Mouse (Mus musculus): Measurements from ENCODE around the gene Tax1bp1.

Gene Tax1bp1

DNA sequence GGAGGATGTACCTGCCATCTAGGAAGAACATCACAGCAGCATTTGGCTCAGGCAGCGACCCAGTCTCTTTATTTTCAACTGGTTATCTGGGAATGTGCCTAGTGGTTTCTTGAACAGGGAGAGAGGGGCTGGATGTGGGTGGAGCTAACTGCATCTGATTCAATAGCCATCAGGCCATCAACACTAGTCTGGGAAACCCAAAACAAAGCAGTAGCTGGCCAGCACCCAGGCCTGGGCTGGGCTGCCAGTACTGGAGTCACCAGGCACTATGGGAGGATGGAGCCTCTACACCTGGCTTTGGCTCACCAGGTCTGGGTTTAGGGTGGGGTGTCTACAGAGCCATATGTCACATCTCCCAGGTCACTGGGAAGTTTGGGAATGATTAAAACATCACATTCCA lies 83.2 kb downstream of the Tax1bp1 start:
- DNase-seq (ENCODE audit: low spot score in 2 of 2): no peak

DNA sequence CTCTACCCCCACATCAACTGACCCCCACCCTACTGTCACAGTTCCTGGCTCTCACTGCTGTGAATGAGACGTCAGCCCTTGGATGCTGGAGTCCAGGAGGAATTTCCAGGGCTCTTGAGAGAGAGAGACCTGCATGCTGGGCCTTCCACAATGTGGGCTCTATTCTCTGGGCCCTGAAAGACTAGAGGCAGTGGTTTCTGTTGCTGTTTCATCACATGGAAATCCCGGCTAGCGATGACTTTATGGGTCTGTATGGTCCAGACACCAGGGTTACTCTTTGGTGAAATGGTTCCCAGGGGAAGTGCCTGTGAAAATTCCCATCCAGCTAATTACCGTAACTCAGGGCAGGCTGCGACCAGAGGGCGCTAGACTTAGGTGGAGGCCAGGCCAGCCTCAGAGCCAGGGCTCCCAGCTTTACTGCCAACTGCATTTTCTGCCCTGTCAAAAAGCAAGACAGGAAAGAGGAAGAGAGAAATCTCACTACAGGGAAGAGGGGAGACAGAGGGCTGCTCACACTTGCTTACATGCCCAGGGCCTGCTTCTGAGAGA lies 83.8 kb downstream of the Tax1bp1 start:
- no peak for DNase-seq (ENCODE audit: low spot score in 2 of 2)

DNA sequence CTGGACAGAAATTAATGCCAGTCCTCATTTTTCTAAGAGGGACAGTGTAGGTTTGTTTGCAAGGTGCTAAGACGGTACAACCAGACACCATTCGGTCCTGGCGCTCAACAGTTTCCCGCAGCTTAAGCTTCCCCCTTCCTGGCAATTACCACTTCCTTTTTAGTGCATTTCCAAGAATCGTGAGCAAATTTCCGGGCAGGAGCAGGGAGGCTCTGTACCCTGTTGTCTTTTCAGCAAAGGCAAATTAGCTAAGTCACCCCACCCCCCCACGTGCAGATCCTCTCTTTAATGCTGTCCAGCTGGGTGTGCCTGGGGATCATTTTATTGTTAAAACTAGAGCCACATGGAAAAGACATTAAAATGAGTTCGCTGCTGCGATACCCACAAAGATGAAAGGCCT lies 88.7 kb downstream of the Tax1bp1 start:
- no peak for DNase-seq (ENCODE audit: low spot score in 2 of 2)

DNA sequence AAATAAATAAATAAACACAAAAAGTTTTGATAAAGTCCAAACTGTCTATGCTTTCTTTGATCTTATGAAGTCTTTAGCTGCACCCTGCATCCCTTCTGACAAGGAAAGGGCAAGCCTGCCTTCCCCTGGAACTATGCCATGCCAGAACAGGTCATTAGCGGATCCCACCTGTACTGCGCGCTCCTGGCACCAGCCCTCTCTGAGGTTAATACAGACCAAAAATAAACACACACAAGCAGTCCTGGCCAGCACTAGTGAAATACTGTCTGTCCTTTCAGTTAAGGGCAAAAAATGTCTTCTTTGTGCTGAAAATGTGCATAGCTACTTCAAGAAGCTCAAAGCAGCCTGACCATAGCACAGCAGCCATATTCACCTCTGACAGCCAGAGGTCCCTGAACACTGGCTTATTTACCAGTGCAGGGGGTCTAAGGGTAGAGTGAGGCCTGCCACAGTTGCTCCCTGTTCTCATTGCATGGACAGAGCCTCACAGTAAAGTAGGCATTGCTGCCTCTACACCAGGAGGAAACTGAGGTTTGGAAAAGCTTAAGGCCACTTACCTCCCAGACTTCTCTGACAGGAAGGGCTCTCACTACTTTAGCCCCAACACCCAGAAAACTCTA lies 91.8 kb downstream of the Tax1bp1 start:
- no peak for DNase-seq (ENCODE audit: low spot score in 2 of 2)
